Mouse (Mus musculus) liver, embryonic 14.5 days (tissue): ENCODE measurements around the gene Rhox2f.
"Not testable (repeated sequence)": the region's sequence is repeated elsewhere in the genome, so short reads cannot be mapped to it uniquely, and the experiment has no call there.

Source experiments
- CTCF ChIP-seq: IDR thresholded peaks from 2 replicates; pipeline ENCODE4 v1.5.1; 2016; ENCODE audit warnings: antibody characterized with exemption, low read depth, control low read depth
- EP300 ChIP-seq: IDR thresholded peaks from 2 replicates; pipeline ENCODE4 v1.6.1; 2016; ENCODE audit warnings: antibody characterized with exemption, low read depth

- TF ChIP-seq CTCF, EP300: not testable (repeated sequence)
Measured at GRCm38 (mm10) chrX:37580692-37581091, 9.5 kb downstream of the Rhox2f start, which contains the start of gene Rhox3f.
